Mouse (Mus musculus) kidney, embryonic 16.5 days (tissue): Measurements from ENCODE around the gene Gm37240. TPM values are rescaled to one million over a fixed set of nuclear protein-coding genes. Genes with fewer than 3 reads are reported as not detected.
"Not testable (repeated sequence)": the region's sequence is repeated elsewhere in the genome, so short reads cannot be mapped to it uniquely, and the experiment has no call there.

Experiments
- ATAC-seq: fragments of 200-750 bp; cut with Nextera tagmentation; 2 replicates; pipeline ENCODE4 v1.8.0; 2017; ENCODE audit warnings: moderate TSS enrichment; ENCODE audit not compliant: low FRiP score, low TSS enrichment
- H3K27ac ChIP-seq: fragments of 300-500 bp; sonication (generic); 2 replicates; pipeline ENCODE4 v1.5.1; 2014; ENCODE audit warnings: low read length
- H3K27me3 ChIP-seq: fragments of 300-500 bp; sonication (generic); 2 replicates; pipeline ENCODE4 v1.6.1; 2014; ENCODE audit warnings: low read length, control low read depth, mixed read lengths; ENCODE audit not compliant: insufficient read depth
- H3K36me3 ChIP-seq: fragments of 300-500 bp; sonication (generic); 2 replicates; pipeline ENCODE4 v1.6.1; 2014; ENCODE audit warnings: low read length, control low read depth, mixed read lengths; ENCODE audit not compliant: insufficient read depth
- H3K4me1 ChIP-seq: fragments of 300-500 bp; sonication (generic); 2 replicates; pipeline ENCODE4 v1.6.1; 2014; ENCODE audit warnings: low read length, control low read depth, mixed read lengths; ENCODE audit not compliant: insufficient read depth
- H3K4me2 ChIP-seq: fragments of 300-500 bp; sonication (generic); replicated peaks from 2 replicates; pipeline ENCODE4 v1.6.1; 2014; ENCODE audit warnings: low read depth, low read length
- H3K4me3 ChIP-seq: fragments of 300-500 bp; sonication (generic); 2 replicates; pipeline ENCODE4 v1.5.1; 2014; ENCODE audit warnings: mild to moderate bottlenecking, low read length
- H3K9ac ChIP-seq: fragments of 300-500 bp; sonication (generic); replicated peaks from 2 replicates; pipeline ENCODE4 v1.6.1; 2014; ENCODE audit warnings: low read length
- H3K9me3 ChIP-seq: fragments of 300-500 bp; sonication (generic); 2 replicates; pipeline ENCODE4 v1.6.1; 2016; ENCODE audit warnings: low read length, control low read depth
- WGBS: fragments of 180-500 bp; shearing (Covaris S2); extraction: QIAGEN DNeasy Blood & Tissue Kit; methylation state at CpG from one replicate; pipeline ENCODE4 v1.1.7; 2014; 5-methylcytosine and 5-hydroxymethylcytosine counted together
- polyA plus RNA-seq: library from polyadenylated mRNA; unstranded; fragments of >200 nt; fragmentation: Nextera tagmentation; extraction: Ambion mirVana; gene quantifications from 2 replicates; pipeline ENCODE4 v1.2.1, GENCODE M21; 2015

The Gm37240 gene
- polyA plus RNA-seq, 1 experiment from 2014 or later, result 8.7 TPM

DNA sequence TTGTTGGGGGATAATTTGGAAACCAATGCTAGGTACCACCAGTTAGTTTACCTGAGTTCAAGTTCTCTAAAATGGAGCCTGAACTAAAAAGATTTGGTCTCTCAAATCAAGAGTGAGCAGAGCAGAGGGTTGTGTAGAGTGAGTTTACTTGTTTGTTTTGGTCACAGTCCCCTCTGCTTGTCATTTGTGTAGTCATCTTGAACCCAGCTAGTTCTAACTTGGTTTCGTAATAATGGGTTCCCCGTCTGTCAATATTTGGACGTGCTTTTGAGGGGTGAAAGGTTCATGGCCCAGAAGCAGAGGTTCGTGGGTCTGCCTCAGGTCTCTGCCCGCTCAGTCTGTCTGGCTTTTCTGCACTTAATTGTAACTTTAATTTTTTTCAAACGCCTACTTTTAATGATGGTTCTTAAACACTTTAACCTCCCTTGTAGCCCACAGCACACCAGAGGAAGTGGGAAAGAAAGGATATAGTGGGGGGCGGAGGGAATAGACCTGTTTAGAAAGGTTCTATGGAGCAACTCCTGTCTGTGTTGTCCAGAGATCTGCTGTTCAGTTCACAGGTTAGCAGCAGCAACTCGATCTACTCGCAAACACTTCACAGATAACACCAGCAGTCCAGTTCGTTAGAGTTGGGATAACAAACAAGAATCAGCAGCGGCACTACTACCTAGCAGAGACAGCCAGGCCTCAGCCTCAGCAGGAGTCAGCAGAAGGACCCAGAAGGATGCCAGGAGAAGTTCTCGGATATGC, 1237.6 kb downstream of the Gm37240 start:
- Histone ChIP-seq H3K4me1 (peaks cover 11% of the 10 kb centered on the region; the same call in 1 of the 2 replicates), H3K4me3 (no peak overlapping the region), H3K9me3 (peaks cover 6% of the 10 kb centered on the region; the same call in 1 of the 2 replicates), H3K27ac (no peak overlapping the region), H3K27me3 (no peaks in the 10 kb centered on the region), H3K36me3 (no peaks in the 10 kb centered on the region), H3K9ac (no peak overlapping the region), H3K4me2 (no peak overlapping the region)
- no peak for ATAC-seq
- WGBS, result 88% methylated on average over 12 of the region's 12 CpGs

DNA sequence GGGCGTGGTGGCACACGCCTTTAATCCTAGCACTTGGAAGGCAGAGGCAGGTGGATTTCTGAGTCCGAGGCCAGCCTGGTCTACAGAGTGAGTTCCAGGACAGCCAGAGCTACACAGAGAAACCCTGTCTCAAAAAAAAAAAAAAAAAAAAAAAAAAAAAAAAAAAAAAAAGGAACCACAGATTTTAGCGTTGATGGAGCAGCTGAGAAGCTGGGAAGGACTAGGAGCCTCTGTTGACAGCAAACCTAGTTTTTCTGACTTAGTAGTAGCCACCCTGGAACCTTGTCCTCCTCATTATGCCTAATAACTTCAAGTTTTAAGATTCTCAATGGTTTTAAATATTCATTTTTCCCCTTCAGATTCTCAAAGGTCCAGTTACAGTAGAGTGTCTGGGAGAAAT, 1239.2 kb downstream of the Gm37240 start:
- H3K4me3 ChIP-seq, H3K9ac ChIP-seq, H3K36me3 ChIP-seq, H3K4me1 ChIP-seq, H3K9me3 ChIP-seq, H3K4me2 ChIP-seq, ATAC-seq, H3K27ac ChIP-seq, H3K27me3 ChIP-seq: not testable (repeated sequence)
- 77% methylated on average over 4 of the region's 4 CpGs for WGBS

DNA sequence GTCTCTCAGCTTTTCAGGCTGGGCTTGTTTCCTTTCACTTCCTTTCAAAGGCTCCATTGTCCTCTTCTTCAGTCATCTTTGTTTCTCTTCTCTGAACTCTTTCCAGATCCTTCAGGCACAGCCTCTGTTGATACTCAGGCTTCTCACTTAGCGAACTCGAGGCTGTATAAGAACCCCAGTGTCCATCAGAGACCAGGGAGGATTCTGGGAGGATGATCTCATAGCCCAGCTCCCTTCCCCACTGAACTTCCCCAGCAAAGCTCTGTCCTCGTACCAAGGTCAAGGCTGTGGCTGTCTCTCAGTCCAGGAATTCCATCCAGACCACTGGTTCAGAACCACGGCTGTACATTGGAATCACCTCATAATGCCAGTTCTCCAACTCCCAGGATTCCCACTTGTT, 1239.7 kb downstream of the Gm37240 start:
- H3K4me2 ChIP-seq, result no peak overlapping the region
- no peak overlapping the region for H3K27ac ChIP-seq
- 43% methylated on average over 4 of the region's 4 CpGs for WGBS
- H3K36me3 ChIP-seq, result no peaks in the 10 kb centered on the region
- no peak; the same call in 1 of the 2 replicates for ATAC-seq
- no peaks in the 10 kb centered on the region for H3K4me1 ChIP-seq
- peaks cover 6% of the 10 kb centered on the region; the same call in 1 of the 2 replicates for H3K9me3 ChIP-seq
- no peaks in the 10 kb centered on the region for H3K27me3 ChIP-seq
- H3K4me3 ChIP-seq, result no peak overlapping the region
- no peak overlapping the region for H3K9ac ChIP-seq

DNA sequence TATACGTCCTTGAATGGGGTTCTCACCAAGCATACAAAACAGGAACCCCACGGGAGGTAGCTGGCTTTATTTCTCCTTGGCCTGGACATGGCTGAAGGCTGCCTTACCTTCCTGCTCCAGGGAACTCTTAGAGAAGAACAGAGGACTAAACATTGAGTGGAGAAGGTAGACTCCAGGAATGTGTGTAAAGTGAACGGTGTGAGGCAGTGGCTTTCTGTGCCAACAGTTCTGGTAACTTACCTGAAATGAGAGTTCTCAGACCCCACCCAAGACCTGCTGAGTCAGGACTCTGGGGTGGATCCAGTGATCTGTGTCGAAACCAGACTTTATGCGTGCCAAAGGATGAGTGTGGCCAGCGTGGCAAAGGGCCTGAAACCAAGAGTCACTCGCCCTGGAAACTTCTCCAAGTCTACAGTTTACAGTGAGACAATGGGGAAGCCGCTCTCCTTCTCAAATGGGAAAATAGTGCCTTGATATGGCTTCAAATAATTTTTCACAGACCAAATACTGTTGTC, 1240.9 kb downstream of the Gm37240 start:
- WGBS, result 71% methylated on average over 8 of the region's 8 CpGs
- H3K9me3 ChIP-seq, result peaks cover 6% of the 10 kb centered on the region; the same call in 1 of the 2 replicates
- ATAC-seq, result no peak
- no peak overlapping the region for H3K4me2 ChIP-seq
- H3K36me3 ChIP-seq, result no peaks in the 10 kb centered on the region
- H3K9ac ChIP-seq, result no peak overlapping the region
- no peak overlapping the region for H3K27ac ChIP-seq
- H3K4me1 ChIP-seq, result no peaks in the 10 kb centered on the region
- H3K27me3 ChIP-seq, result no peaks in the 10 kb centered on the region
- no peak overlapping the region for H3K4me3 ChIP-seq

DNA sequence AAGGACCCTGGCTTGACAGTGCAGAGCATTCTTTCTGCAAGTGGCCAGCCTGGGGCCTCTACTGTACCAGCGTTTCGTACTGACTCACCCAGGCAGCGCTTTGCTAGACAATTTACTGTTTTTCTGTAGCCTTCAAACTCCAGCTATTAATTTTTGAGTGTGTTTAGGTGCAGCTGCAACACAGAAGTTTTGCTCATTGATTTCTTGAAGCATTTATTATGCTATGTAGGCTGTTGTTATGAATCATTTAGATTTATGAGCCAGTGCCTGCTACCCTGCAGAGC, 1241.4 kb downstream of the Gm37240 start:
- no peak overlapping the region for H3K4me3 ChIP-seq
- no peak for ATAC-seq
- WGBS, result 64% methylated on average over 3 of the region's 3 CpGs
- peaks cover 6% of the 10 kb centered on the region; the same call in 1 of the 2 replicates for H3K9me3 ChIP-seq
- no peak overlapping the region for H3K27ac ChIP-seq
- H3K9ac ChIP-seq, result no peak overlapping the region
- H3K4me1 ChIP-seq, result no peaks in the 10 kb centered on the region
- no peak overlapping the region for H3K4me2 ChIP-seq
- no peaks in the 10 kb centered on the region for H3K36me3 ChIP-seq
- no peaks in the 10 kb centered on the region for H3K27me3 ChIP-seq

DNA sequence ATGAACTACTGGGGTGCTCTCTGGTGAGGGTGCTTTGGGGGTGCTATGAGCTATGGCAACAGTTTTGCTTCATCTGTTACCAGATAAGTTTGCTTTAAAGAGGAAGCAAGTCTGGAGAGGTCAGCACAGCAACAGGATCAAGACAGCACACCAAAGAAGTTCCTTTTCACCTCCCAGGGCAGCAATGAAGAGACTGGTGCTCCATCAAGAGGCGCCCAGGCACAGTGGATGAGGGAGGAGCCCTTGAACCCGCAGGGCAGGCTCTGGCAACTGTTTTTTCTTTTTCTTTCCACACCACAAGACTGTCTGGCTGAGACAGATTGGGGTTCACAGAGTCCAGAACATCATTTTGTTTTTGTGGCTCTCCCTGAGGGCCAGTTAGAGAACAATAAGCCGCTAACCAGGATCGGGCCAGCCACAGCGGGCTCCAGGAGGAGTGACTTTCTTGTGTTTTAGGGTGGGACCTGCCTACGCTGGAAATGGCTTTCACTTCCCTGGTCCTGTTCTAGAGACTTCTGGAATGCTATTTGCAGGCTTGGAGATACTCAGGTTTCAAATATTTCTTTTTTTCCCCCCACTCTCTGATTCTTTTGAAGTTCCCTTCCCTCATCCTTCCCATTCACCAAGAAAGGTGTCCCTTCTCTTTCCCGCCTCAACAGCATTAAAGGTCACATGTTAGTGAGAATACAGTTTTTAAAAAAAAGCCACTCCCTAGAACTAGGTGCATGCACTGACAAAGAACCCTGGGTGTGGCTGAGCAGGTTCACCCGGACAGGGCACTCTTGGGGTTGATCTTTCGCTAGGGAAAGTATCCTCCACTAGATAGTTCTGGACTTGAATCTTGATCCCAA, 1241.9 kb downstream of the Gm37240 start:
- H3K4me3 ChIP-seq, result no peak overlapping the region
- H3K27me3 ChIP-seq, result no peaks in the 10 kb centered on the region
- WGBS, result 84% methylated on average over 9 of the region's 9 CpGs
- H3K4me2 ChIP-seq, result no peak overlapping the region
- no peak overlapping the region for H3K9ac ChIP-seq
- H3K4me1 ChIP-seq, result no peaks in the 10 kb centered on the region
- peaks cover 4% of the 10 kb centered on the region; the same call in 1 of the 2 replicates for H3K9me3 ChIP-seq
- no peak for ATAC-seq
- no peak overlapping the region for H3K27ac ChIP-seq
- H3K36me3 ChIP-seq, result no peaks in the 10 kb centered on the region

DNA sequence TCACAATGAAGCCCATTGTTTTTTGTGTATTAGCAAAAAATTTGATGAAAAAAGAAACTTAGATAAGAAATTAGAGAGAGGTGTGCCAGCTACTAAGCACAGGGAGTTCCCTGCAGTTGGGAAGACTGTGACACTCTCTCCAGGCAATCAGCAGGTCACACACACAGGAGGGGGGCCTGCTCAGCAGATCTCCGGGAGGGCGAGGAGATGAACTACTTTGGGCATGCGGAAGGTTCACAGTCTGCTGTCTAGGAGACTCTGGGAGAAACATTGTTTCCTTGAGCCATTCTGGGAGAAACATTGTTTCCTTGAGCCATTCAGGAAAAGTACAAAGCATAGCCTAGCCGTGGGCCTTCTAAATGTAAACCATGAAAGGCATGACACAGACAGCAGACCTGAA, 1244.4 kb downstream of the Gm37240 start:
- H3K27ac ChIP-seq, result no peak overlapping the region
- H3K27me3 ChIP-seq, result no peaks in the 10 kb centered on the region
- H3K4me1 ChIP-seq, result peaks cover 18% of the 10 kb centered on the region; the same call in 1 of the 2 replicates
- H3K4me3 ChIP-seq, result no peak overlapping the region
- 63% methylated on average over 4 of the region's 4 CpGs for WGBS
- no peaks in the 10 kb centered on the region for H3K9me3 ChIP-seq
- H3K36me3 ChIP-seq, result no peaks in the 10 kb centered on the region
- no peak overlapping the region for H3K4me2 ChIP-seq
- no peak overlapping the region for H3K9ac ChIP-seq
- ATAC-seq, result no peak

DNA sequence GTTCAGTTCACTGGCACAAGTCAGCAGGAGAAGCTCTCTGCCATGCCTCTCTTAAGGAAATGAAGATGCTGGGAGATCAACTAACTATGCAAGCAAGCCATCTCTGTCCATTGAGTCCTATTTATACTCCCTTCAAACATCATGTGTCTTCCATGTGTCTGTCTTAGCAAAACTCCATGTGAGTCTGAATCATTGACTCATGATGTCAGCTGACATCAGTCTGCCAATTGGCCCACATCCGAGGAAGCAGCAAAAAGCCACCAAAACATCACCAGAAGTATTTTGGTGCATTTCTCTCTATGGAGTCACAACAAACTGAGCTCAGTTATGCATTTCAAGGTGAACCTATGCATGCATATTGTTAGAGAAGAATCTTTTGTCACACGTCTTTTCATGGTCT, 1245.9 kb downstream of the Gm37240 start:
- ATAC-seq, result no peak
- Histone ChIP-seq H3K4me2 (no peak overlapping the region), H3K4me1 (peaks cover 21% of the 10 kb centered on the region; the same call in 1 of the 2 replicates), H3K9ac (no peak overlapping the region), H3K9me3 (no peaks in the 10 kb centered on the region), H3K4me3 (no peak overlapping the region), H3K27ac (no peak overlapping the region), H3K36me3 (no peaks in the 10 kb centered on the region), H3K27me3 (no peaks in the 10 kb centered on the region)
- 85% methylated on average over 2 of the region's 2 CpGs for WGBS

DNA sequence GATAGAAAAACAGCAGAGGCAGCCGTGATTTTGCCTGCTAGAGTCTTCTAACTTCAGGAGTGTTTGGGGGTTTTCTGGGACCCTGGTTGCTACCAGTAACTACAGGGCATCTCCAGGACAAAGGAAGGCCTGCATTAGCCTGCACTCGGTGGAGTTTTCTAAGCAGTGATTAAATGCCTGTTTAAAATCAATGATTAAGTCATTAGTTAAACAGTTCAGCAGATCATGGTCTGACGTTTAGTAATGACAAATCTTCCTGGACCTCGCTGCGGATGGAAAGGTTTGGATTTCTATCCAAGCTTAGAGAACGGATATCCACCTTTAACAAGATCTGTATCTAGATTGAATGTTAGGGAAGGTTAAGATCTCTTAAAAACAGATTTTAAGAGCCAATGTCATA, 1246.8 kb downstream of the Gm37240 start:
- H3K36me3 ChIP-seq, result no peaks in the 10 kb centered on the region
- no peak overlapping the region for H3K4me3 ChIP-seq
- H3K27ac ChIP-seq, result peak overlapping the region; percentile 57
- H3K9ac ChIP-seq, result no peak overlapping the region
- WGBS, result 47% methylated on average over 6 of the region's 6 CpGs
- no peaks in the 10 kb centered on the region for H3K9me3 ChIP-seq
- H3K27me3 ChIP-seq, result no peaks in the 10 kb centered on the region
- ATAC-seq, result 0 out of 2 replicates have a peak, but pooled peaks have one; percentile 67
- peaks cover 21% of the 10 kb centered on the region; the same call in 1 of the 2 replicates for H3K4me1 ChIP-seq
- no peak overlapping the region for H3K4me2 ChIP-seq
